Mouse (Mus musculus): ENCODE measurements around the gene Vamp2.
"Not testable (repeated sequence)": the region's sequence is repeated elsewhere in the genome, so short reads cannot be mapped to it uniquely, and the experiment has no call there.

The Vamp2 gene

GRCm38 (mm10) chr11:69080102-69080854, 8.0 kb upstream of the Vamp2 start:
- DNase-seq (ENCODE audit: extremely low read depth, low read depth, low spot score), result no peak

- no peak for DNase-seq (ENCODE audit: extremely low read depth, low read depth, low spot score)
Observed at GRCm38 (mm10) chr11:69080855-69081222, 7.5 kb upstream of the Vamp2 start.

DNA sequence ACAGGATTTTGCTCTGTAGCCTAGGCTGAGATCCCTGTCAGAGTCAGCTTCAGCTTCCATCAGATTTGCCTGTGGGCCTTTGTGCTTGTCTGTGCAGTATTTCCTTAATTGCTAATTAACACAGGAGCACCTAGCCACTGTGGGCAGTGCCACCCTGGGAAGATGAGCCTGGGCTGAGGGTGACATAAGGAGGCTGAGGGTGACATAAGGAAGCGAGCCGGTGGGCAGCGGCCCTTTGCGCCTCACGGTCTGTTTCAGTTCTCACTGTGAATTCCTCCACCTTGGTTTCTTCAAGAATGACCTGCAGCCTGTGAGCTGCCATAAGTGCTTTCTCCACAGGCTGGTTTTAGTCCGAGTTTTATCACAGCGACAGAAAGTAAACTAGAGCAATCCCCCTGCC, 6.7 kb upstream of the Vamp2 start:
- DNase-seq (ENCODE audit: extremely low read depth, low read depth, low spot score), result no peak

GRCm38 (mm10) chr11:69085608-69086007, 2.7 kb upstream of the Vamp2 start:
- no peak for DNase-seq (ENCODE audit: extremely low read depth, low read depth, low spot score)

GRCm38 (mm10) chr11:69086390-69086789, 1.9 kb upstream of the Vamp2 start:
- DNase-seq (ENCODE audit: extremely low read depth, low read depth, low spot score), result no peak

- no peak for DNase-seq (ENCODE audit: extremely low read depth, low read depth, low spot score)
Observed at GRCm38 (mm10) chr11:69087082-69087481, 1.2 kb upstream of the Vamp2 start.

GRCm38 (mm10) chr11:69087597-69087996, 693 bp upstream of the Vamp2 start:
- DNase-seq (ENCODE audit: extremely low read depth, low read depth, low spot score), result no peak

GRCm38 (mm10) chr11:69088856-69089615, 746 bp downstream of the Vamp2 start:
- no peak for DNase-seq (ENCODE audit: extremely low read depth, low read depth, low spot score)

DNA sequence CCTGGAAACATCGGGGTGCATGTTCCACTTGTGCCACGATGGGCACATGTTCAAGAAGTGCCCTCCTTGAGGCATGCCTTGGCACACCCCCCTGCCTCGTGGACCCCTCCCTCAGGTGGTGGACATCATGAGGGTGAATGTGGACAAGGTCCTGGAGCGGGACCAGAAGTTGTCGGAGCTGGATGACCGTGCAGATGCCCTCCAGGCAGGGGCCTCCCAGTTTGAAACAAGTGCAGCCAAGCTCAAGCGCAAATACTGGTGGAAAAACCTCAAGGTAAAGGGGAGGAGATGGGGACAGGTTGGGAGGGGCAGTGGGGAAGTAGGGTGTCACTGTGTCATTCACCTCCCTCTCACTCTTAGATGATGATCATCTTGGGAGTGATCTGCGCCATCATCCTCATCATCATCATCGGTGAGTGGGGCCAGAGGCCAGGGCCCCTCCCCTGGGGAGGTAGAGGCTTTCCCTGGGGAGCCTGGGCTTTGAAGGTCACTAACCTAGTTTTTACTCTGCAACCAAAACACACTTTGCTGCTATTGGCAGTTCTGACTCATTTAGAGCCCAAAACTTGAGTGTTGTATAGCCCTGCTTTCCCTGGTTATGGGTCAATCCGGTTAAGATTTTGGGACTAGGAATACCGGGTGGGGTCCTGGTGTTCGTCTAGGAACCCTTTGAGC, 1.5 kb downstream of the Vamp2 start:
- no peak for DNase-seq (ENCODE audit: extremely low read depth, low read depth, low spot score)

DNA sequence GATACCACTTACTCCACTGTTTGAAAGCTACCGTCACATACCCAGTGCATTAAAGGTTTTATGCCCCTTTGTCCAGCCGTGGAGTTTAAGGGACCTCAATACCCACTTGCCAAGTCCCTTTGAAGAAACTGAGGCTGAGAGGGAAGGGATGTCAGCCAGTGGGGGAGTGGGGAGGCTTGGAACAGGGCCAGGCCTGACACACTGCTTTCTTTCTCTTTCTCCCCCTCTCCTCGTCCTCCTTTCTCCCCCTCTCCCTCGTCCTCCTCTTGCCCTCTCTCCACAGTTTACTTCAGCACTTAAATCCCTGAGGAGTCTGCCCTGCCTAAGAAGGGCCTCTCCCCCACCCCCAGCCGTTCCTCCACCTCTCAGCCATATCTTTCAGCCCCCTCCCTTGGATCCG, 2.1 kb downstream of the Vamp2 start:
- no peak for DNase-seq (ENCODE audit: extremely low read depth, low read depth, low spot score)

- DNase-seq (ENCODE audit: extremely low read depth, low read depth, low spot score), result no peak
Observed at GRCm38 (mm10) chr11:69091566-69092385, 3.5 kb downstream of the Vamp2 start.

DNA sequence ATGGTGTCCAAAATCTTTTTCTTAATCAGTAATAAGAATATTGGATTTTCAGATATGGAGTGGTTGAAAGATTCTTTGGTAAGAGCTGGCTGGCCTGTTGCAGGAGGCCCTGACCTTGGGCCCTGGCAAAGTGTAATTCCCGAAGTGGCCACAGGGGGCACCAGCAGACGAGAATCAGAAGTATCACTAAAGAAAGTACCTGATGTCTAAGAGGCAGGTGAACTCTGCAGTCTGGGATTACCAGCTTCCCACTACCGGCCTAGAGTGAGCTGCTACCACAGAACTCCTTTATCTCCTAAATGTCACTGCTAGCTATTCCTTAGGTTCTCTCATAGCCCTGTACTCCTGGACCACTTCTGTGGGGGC, 4.1 kb downstream of the Vamp2 start:
- no peak for DNase-seq (ENCODE audit: extremely low read depth, low read depth, low spot score)

DNA sequence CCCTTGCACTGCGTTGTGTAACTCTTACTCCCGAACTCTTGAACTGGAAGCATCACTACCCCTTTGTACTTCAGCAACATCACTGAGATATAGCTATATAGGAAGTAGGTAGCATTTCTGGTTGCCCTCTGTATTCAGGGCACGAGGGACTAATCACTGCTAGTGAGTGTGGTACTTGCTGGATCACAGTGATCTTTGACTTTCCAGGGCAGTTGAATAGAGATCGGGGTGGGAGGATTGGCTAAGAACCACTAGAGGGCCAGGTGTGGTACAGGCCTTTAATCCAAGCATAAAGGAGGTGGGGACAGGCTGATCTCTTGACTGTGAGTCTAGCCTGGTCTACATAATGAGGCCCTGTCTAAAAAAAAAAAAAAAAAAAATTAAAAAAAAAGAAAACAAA, 4.6 kb downstream of the Vamp2 start:
- no peak for DNase-seq (ENCODE audit: extremely low read depth, low read depth, low spot score)

DNA sequence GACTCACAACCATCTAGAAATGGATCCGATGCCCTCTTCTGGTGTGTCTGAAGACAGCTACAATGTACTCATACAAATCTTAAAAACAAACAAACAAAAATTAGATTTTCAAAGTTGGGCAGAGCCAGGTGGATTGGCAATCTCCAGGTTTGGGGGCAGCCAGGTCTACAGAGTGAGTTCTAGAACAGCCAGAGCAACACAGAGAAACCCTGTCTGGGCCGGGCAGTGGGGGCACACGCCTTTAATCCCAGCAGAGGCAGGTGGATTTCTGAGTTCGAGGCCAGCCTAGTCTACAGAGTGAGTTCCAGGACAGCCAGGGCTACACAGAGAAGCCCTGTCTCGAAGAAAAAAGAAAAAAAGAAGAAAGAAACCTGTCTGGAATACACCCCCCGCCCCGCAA, 5.6 kb downstream of the Vamp2 start:
- not testable (repeated sequence) for DNase-seq (ENCODE audit: extremely low read depth, low read depth, low spot score)

DNA sequence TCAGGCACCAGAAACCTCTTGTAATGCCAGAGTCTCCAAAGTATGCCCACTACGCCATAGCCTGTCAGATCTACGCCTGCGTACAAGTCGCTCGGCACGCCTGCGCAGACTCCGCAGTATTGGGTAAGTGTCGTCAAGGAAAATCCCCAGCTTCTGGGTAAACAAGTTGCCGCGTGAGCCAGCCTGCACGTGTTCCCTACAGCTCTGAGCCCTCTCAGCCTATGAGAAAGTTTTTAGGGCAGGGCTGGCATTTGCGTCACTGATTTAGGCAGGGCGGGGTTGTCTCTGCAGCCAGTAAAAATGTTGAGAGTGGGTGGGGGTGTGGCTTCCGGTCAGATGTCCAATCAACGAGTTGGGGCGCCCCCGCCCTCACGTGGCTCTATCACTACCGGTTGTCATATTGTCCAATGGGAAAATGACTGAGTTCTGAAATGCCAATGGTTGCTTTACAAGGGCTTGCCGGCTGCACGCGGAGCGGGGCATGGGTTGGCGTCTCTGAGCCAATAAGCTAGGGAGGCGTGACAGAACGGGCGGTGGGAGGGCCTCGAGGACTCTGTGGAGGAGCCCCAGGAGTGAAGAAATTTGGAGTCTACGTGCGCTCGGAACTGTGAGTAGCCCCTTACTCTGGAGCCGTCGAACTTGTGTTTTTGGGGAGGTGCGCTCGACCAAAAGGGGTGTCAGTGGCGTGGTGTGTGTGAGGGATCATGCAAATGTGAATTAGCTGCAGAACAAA, 6.6 kb downstream of the Vamp2 start, which contains the start of gene Per1:
Gene Per1 (plus strand): TSS at position 521 of the 733 bp plus-strand sequence.
- DNase-seq (ENCODE audit: extremely low read depth, low read depth, low spot score), result peak; percentile 99

- DNase-seq (ENCODE audit: extremely low read depth, low read depth, low spot score), result no peak
Observed at GRCm38 (mm10) chr11:69095511-69096231, 7.4 kb downstream of the Vamp2 start.

DNA sequence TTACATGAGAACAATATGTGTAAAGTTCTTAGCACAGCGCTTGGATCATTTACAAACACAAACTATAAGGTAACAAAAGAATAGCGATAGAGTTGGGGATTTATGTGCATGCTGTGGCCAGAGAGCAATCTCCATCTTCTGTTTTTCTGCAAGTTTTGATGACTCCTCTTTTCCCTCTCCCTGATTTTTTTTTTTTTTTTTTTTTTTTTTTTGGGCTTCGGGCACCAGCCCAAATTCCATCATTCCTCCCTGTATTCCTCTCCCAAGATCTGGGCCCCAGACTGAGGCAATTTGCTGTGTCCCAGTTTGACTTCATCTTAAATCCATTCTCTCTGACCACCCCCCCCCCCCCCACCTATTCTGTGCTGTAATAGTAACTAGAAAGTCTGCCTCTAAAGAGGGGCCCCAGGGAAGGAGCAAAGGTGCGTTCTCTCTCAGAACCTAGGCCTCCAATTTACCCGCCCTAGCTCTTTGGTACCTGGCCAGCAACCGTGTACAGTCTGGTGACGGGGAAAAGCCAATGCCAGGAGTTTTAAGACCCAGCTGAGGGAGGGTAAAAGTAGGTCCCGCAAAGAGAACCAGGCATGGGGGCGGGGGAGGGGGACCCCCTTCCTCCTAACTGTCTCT, 8.2 kb downstream of the Vamp2 start:
- no peak for DNase-seq (ENCODE audit: extremely low read depth, low read depth, low spot score)

GRCm38 (mm10) chr11:69096987-69097900, 9.0 kb downstream of the Vamp2 start:
- no peak for DNase-seq (ENCODE audit: extremely low read depth, low read depth, low spot score)
